Mouse (Mus musculus) CH12.LX (cell line): ENCODE data around the gene Kirrel3.

Source experiments
- CHD2 ChIP-seq: IDR thresholded peaks from 2 replicates; pipeline ENCODE4 v1.6.1; 2011; ENCODE audit warnings: low read length, improper control_type of control experiment
- CTCF ChIP-seq, 2 experiments: IDR thresholded peaks in 1 of 2; conservative IDR thresholded peaks in 1 of 2; 2 replicates each; pipeline ENCODE4 v1.5.1; 2011 to 2012; ENCODE audit warnings: low read depth in 2 of 2, low read length in 2 of 2, improper control_type of control experiment in 1 of 2, inconsistent platforms in 1 of 2, mild to moderate bottlenecking in 1 of 2, moderate library complexity in 1 of 2
- EP300 ChIP-seq: IDR thresholded peaks from 2 replicates; pipeline ENCODE4 v1.6.1; 2011; ENCODE audit warnings: low read length, improper control_type of control experiment
- ETS1 ChIP-seq: conservative IDR thresholded peaks from 2 replicates; pipeline ENCODE4 v1.6.1; 2012; ENCODE audit warnings: low read depth, mild to moderate bottlenecking, inconsistent platforms, low read length, improper control_type of control experiment, moderate library complexity
- HCFC1 ChIP-seq: IDR thresholded peaks from 2 replicates; pipeline ENCODE4 v1.6.1; 2012; ENCODE audit warnings: low read depth, mild to moderate bottlenecking, inconsistent platforms, low read length, improper control_type of control experiment
- MAX ChIP-seq: IDR thresholded peaks from 2 replicates; pipeline ENCODE4 v1.6.1; 2011; ENCODE audit warnings: low read length, improper control_type of control experiment
- MYC ChIP-seq: IDR thresholded peaks from 2 replicates; pipeline ENCODE4 v1.6.1; 2011; ENCODE audit warnings: low read depth, mild to moderate bottlenecking, improper control_type of control experiment, low read length
- NRF1 ChIP-seq: IDR thresholded peaks from 2 replicates; pipeline ENCODE4 v1.6.1; 2014; ENCODE audit warnings: low read depth, mild to moderate bottlenecking, inconsistent platforms, low read length, improper control_type of control experiment, moderate library complexity
- POLR2A ChIP-seq: IDR thresholded peaks from 2 replicates; pipeline ENCODE4 v1.6.1; 2011; ENCODE audit warnings: low read depth, mild to moderate bottlenecking, improper control_type of control experiment, low read length
- POLR2AphosphoS2 ChIP-seq: IDR thresholded peaks from 2 replicates; pipeline ENCODE4 v1.6.1; 2011; ENCODE audit warnings: low read depth, low read length, improper control_type of control experiment
- SIN3A ChIP-seq: IDR thresholded peaks from 2 replicates; pipeline ENCODE4 v1.6.1; 2012; ENCODE audit warnings: low read length, improper control_type of control experiment, inconsistent platforms
- USF2 ChIP-seq: conservative IDR thresholded peaks from 2 replicates; pipeline ENCODE4 v1.6.1; 2011; ENCODE audit warnings: low read depth, low read length, improper control_type of control experiment

DNA sequence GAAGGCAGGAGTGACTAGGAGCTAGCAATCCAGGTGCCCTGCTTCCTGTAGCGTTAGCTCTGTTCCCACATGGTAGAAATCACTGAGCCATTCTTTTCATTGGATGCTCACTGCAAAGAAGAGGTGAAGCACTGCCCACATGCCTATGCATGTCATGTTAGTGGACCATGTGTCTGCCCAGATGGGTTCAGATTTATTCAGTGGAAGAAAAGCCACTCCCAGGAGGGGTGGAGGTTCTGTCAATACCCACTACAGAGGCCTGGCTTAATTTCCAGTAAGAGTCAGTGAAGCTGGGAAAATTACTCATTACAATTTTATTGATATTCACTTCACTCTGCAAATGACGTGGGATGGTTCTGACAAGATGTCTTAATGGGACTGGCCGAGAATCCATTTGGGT, 134.2 kb downstream of the Kirrel3 start:
- no peak for TF ChIP-seq POLR2A
- TF ChIP-seq CTCF (conservative IDR thresholded peaks at IDR 0.05 in 1 of 2, IDR thresholded peaks at IDR 0.05 in 1 of 2; ENCODE audit: low read depth in 2 of 2, low read length in 2 of 2), result no peak
- no peak for TF ChIP-seq HCFC1
- TF ChIP-seq ETS1, result no peak
- no peak for TF ChIP-seq MYC
- TF ChIP-seq USF2, result no peak
- no peak for TF ChIP-seq NRF1
- no peak for TF ChIP-seq MAX
- TF ChIP-seq POLR2AphosphoS2, result no peak
- no peak for TF ChIP-seq SIN3A
- no peak for TF ChIP-seq EP300
- TF ChIP-seq CHD2, result no peak
